Mouse (Mus musculus): Measurements from ENCODE around the gene Spata13.

Spata13 gene

DNA sequence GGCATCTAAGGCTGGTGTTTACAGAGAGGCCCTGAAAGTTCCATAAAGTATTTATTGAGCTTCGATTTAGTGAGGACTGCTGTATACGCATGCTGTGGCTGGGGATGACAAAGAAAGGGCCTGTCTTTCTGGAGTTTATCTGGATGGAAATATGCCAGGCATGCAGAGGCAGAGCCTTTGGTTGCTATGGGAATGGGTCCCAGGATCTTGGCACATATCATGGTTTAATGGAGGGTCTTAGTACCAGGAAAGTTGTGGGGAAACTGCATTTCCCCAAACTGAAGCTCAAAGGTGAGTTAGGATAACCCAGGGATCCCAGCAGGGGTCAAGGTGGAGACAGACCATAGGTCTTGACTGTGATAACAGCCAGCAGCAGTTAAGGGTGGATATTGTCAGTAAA, 37.7 kb downstream of the Spata13 start:
- in situ Hi-C loops (cut with MboI; ENCODE audit: low sequenced_read_pairs): no loop called here

- in situ Hi-C loops (cut with MboI; ENCODE audit: low sequenced_read_pairs): no loop called here
Measured at GRCm38 (mm10) chr14:60675697-60676096, 41.9 kb downstream of the Spata13 start.

GRCm38 (mm10) chr14:60676625-60677314, 43.0 kb downstream of the Spata13 start:
- in situ Hi-C loops (cut with MboI; ENCODE audit: low sequenced_read_pairs): no loop called here

DNA sequence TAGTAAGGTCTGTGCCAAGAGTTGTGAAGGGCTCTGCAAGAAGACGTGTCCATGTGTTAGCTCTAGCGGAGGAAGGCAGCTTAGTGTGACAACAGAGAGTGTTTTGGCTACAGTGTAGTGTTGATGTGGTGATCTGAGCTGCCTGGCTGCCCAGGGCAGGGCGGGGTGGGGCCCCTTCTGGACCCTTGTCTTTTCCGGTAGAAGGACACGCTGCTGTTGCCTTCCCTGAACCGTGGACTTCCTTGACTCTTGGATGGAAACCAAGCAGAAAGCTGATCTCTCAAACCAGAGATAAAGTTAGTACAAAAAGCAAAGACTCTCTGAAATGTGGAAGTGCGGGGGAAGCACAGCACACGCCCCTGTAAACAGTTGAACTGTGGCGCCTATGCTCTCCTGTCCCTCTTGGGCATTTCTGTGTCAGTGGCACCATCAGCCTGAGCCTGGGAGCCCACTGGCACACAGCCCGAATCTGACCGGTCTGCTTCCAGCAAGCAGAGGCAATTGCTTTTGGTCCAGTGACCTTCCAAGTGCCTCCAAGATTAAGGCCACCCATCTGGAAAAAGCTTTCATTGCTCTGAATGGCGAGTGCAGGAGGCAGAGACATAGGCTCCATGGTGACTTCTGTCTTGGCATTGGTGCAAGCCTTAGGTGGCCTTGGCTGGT, 48.7 kb downstream of the Spata13 start:
- in situ Hi-C loops (cut with MboI; ENCODE audit: low sequenced_read_pairs): no loop called here

- in situ Hi-C loops (cut with MboI; ENCODE audit: low sequenced_read_pairs): no loop called here
Measured at GRCm38 (mm10) chr14:60683989-60684388, 50.2 kb downstream of the Spata13 start.

GRCm38 (mm10) chr14:60686733-60687132, 52.9 kb downstream of the Spata13 start:
- in situ Hi-C loops (cut with MboI; ENCODE audit: low sequenced_read_pairs): loop anchor here (5.0 kb wide), 1 partner anchor 169 kb away; no protein-coding TSS in a partner anchor

- in situ Hi-C loops (cut with MboI; ENCODE audit: low sequenced_read_pairs): loop anchor here (5.0 kb wide), 1 partner anchor 170 kb away; no protein-coding TSS in a partner anchor
Measured at GRCm38 (mm10) chr14:60687241-60687640, 53.4 kb downstream of the Spata13 start.

- in situ Hi-C loops (cut with MboI; ENCODE audit: low sequenced_read_pairs): loop anchor here (5.0 kb wide), 1 partner anchor 171 kb away; no protein-coding TSS in a partner anchor
Measured at GRCm38 (mm10) chr14:60688509-60689205, 54.9 kb downstream of the Spata13 start.

- in situ Hi-C loops (cut with MboI; ENCODE audit: low sequenced_read_pairs): loop anchor here (5.0 kb wide), 1 partner anchor 172 kb away; no protein-coding TSS in a partner anchor
Measured at GRCm38 (mm10) chr14:60689768-60690167, 56.0 kb downstream of the Spata13 start.

DNA sequence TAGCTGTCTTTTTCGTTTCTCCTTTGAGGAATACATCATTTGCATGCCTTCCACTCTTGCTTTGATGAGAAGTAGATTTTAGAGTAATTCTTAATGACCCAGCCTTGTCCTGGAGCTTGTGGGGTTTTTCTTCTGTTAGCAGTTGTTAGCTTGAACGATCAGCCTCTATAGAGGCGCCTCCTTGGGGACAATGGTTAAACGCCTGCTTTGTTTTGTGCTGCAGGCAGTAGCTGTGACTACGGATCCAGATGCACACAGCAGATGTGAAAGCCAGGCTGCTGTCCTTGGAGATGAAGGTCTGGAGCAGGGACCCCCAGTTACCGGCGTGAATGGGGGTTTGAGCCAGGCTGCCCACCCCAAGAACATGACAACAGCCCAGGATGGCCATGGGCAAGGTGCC, 56.8 kb downstream of the Spata13 start:
- in situ Hi-C loops (cut with MboI; ENCODE audit: low sequenced_read_pairs): no loop called here

DNA sequence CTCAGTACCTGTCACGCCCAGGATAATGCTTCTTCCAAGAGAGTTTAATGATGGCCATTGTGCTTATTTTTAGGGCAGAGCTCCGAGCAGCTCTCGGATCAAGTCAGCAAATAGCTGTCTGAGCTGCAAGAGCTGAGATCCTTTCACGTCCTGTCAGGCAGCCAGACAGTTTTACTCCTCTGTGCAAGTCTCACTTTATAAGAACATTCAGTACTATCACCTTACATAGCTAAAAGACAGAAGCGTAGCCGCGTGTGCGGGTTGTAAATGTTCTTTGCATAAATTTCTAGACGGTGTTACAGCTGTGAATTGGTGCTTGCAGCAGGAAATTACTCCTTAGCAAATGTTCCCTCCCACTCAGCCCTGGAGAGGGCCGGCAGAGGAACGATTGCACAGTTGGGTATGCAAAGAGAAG, 59.3 kb downstream of the Spata13 start:
- in situ Hi-C loops (cut with MboI; ENCODE audit: low sequenced_read_pairs): no loop called here

DNA sequence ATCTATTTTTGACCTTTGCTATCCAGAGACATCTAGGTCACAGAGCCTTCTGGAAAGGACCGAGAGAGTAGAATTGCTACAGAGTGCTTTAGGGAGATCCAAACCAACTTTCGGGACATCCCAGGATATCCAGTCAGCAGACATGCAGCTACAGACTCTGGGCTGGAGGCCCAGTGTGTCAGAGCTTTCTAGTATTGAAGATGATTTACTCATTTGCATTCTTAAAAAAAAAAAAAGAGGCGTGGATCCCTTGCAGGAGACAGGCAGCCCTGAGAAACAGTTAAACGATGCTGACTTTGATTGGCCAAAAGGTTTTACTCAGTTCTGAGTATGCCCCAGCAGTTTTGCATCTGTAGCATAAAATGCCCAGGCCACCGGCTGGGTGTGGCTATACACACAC, 59.9 kb downstream of the Spata13 start:
- in situ Hi-C loops (cut with MboI; ENCODE audit: low sequenced_read_pairs): no loop called here

DNA sequence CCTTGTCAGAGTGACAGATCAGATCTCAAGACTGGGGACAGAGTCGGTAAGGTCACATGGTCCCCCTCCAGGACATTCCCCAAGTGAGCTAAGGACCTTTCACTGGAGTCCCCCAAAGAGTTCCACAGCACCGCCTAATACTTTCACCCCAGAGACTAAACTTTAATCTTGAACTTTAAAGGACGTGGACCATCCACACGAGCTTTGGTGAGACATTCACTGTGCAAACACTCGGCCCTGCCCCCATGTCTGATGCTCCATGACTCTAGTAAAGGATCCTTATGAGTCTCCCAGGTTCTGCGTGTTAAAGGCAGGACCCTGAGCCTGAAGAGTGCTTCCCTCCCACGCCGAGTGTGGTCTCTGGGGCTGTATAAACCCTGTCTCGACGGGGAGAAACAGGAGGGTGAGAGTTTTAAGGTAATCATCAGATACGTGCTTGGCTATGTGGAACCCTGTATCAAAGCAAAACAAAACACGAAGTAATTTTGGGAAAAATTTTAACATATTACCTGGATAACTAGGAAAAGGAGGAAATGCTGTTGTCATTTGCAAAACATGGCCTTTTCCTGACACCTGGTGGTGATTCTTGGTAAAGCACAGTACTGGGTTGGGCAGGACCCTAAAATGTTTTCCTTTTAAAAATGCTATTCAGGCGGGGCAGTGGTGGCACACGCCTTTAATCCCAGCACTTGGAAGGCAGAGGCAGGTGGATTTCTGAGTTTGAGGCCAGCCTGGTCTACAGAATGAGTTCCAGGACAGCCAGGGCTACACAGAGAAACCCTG, 60.6 kb downstream of the Spata13 start:
- in situ Hi-C loops (cut with MboI; ENCODE audit: low sequenced_read_pairs): no loop called here

DNA sequence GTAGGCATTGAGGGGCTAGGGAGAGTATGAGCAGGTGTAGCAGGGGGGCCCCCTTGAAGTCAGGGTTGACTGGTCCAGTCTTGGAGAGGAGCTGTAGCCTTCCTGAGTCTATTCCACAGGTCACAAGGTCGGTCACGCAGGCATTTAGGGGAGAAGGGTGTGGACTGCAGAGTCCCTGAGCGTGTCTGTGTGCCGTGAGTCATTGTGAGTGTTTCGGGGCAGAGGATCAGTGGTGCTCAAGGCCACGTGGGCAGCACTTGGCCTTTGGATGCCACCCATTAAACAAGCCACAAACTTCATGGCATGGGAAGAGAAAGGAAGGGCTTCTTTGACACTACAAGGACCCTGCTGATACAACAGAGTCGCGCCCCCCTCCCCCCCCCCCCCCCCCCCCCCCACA, 63.5 kb downstream of the Spata13 start:
- in situ Hi-C loops (cut with MboI; ENCODE audit: low sequenced_read_pairs): no loop called here

DNA sequence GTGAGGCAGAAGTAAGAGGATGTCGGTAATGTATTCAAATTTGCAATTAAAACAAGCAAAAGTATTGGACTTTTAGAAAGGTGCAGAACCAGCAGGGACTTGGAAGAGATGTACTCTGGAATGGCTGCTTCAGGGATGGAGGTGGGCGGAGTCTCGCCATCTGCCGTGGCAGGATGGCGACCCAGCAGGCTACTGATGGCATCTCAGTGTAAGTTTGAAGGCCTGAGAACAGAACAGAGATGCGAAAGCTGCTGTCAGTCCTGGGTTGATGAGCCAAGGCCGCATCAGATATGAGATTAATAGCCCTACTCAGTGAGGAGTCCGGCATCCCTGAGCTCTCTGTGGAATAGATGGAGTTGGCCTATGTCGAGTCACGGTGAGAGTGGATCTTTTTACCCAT, 65.2 kb downstream of the Spata13 start:
- in situ Hi-C loops (cut with MboI; ENCODE audit: low sequenced_read_pairs): no loop called here

DNA sequence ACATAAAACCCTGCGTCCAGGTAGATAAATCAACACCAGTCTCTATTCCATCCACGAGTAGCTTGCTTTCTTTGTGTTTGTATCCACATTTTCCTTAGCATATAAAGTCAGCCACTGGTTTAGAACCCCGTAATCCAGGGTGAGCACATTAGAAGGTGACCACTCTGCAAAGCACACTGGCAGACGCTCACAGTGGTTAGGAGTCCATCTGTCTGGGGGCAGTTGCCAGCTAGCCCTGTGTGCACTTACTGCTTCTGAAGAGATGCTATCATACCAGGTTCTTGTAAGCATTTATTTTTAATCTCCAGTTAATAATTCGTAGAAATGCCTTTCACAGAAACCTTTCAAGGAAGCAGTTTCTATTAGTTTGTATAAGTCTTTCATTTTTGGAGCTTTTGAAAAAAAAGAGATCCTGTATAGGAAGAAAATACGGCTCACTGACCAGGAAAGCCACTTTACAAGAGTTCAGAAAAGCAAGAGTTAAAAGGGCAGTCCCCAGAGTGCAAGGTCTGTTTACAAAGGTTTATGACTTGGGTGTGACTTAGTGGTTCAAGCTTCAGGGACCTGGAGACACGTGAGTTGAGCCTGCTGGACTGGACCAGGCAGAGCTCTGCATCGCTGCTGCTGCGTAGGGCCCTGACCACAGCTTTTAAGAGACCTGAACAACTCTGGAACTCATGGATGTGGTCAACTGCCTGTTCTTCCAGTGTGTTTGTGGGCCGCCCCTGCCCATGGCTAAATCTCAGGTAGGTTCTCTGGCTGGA, 68.8 kb downstream of the Spata13 start:
- in situ Hi-C loops (cut with MboI; ENCODE audit: low sequenced_read_pairs): no loop called here

GRCm38 (mm10) chr14:60704510-60704909, 70.7 kb downstream of the Spata13 start:
- in situ Hi-C loops (cut with MboI; ENCODE audit: low sequenced_read_pairs): no loop called here

DNA sequence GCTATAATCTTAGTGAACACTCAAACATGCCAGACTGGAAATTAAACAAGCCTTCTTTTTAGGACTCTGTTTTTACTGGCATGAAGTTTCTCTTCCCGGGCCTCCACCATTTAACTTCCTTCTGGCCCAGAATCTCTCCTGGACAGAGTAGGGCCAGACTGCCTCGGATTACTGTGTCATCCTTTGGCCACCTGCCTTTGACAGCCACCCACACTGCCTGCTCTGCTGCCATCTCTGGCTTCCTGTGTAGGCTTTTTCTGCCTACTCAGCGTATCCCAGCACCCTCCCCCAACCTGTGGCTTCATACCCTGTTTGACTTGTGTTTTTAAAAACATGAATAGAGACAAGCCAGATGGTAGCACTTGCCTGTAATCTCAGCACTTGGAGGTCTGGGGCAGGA, 71.2 kb downstream of the Spata13 start:
- in situ Hi-C loops (cut with MboI; ENCODE audit: low sequenced_read_pairs): no loop called here

DNA sequence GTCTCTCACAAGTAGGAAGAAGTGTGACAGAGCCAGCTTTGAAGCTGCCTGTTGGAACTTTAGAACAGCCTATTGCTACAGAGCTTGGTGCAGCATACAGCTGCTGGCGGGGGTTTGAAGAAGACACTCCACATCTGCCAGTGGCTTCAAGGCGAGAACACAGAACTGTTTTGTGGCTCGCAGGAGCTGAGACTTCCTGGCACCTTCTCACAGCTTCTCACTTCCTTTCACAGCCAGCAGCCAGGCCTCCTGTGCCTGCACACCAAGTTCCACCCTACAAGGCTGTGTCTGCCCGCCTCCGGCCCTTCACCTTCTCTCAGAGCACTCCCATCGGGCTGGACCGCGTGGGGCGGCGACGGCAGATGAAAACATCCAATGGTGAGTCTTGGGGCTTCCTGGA, 75.4 kb downstream of the Spata13 start:
- in situ Hi-C loops (cut with MboI; ENCODE audit: low sequenced_read_pairs): no loop called here

DNA sequence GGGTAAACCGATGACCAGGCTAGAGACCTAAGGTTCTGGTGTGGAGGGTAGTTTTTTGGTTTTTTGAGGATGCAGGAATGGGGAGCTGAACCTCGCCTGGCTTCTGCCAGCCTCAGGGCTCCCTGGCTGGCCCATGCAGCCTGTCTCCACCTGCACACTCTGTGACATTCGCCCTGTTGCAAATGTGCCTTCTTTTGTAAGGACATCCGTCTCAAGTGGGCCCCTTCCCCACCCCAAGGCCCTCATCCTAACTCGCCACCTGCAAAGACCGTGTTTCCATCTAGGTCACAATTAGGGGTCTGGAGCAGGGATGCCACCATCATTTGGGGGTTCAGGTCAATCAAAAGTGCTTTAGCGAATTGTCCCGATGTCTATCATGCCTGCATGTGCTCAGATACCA, 75.9 kb downstream of the Spata13 start:
- in situ Hi-C loops (cut with MboI; ENCODE audit: low sequenced_read_pairs): no loop called here
